In the genomic region with DNA sequence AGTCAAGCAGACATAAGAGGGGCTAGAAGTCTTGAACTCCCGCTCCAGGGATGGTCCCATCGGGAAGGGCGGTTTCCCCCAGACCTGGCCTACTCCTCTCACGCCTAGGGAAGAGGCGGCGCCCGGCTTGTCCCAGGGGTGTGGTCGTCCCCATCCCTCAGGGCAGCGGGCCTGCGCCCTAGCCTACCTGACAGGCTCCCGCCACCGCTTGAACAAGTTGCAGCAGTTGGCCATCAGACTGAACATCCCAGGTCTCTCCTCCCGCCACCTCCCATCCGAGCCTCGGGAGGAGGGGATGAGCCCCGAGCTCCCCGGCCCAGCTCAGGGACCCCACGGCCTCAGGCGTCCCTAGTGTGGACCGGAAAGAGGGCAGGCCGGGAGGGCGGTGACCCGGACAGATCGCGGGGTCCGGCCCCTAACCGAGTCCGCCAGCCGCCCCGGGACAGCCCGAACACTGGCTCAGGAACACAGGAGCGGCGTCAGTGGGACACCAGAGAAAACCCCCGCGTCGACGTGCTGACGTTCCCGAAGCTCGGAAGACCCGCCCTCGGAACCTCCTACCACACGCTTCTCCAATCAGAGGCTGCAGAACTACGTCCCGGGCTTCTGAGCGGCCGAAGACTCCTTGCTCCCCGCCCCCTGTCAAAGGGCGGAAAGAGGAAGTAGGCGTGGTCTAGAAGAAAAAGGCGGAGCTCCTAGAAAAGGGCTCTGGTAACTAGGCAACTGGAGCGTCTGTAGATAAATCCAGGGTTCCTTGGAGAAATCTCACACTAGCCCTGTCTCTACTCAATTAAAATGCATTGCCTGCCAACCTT, we compare ENCODE assay signal across 8 mouse cellular contexts. TPM values are rescaled to one million over a fixed set of nuclear protein-coding genes. Genes with fewer than 3 reads are reported as not detected.
DNase-seq lines count a peak whose midpoint lies in the region; ATAC-seq and TF ChIP-seq lines count a peak whose summit lies in the region.

A gene (minus strand): TSS at position 543 of the 815 bp plus-strand sequence.

- ATAC-seq in activated CD4-positive, CD25-positive, alpha-beta regulatory T cell, adult 4 months: peak; percentile 99

- TF ChIP-seq CTCF in cortical plate, adult 2 months (IDR thresholded peaks at IDR 0.05; ENCODE audit: extremely low read depth, insufficient read depth, low read length): no peak

- no peaks in the 10 kb centered on the region for H3K9me3 ChIP-seq in megakaryocyte, embryonic 14.5 days

- no peak within 1 kb of the TSS; the same call in 1 of the 2 replicates for H3K27ac ChIP-seq in cortical plate, adult 2 months (ENCODE audit: insufficient read depth, low read length)

- no peaks in the 10 kb centered on the region for H3K36me3 ChIP-seq in megakaryocyte, embryonic 14.5 days (replicated peaks; ENCODE audit: low read length)

- no peaks in the 10 kb centered on the region for H3K4me1 ChIP-seq in cortical plate, adult 2 months (ENCODE audit: control insufficient read depth, insufficient read depth, low read length)
- peaks cover 36% of the 10 kb centered on the region for H3K4me1 ChIP-seq in megakaryocyte, embryonic 14.5 days

- peak; percentile 86 to 93 for DNase-seq in gastrocnemius, adult 8-10 months (ENCODE audit: low spot score in 2 of 2)
- DNase-seq in hindlimb bud, embryonic 11.5 days (ENCODE audit: extremely low spot score, low read depth, low spot score): peak; percentile 83
- DNase-seq in left cerebral cortex, adult 8-10 months (ENCODE audit: low spot score in 2 of 2): peak; percentile 68 to 97
- peak; percentile 96 to 98 for DNase-seq in right cerebral cortex, postnatal 10 days (ENCODE audit: low spot score in 2 of 2)
- DNase-seq in urinary bladder, postnatal 25 days (ENCODE audit: low spot score): peak; percentile 80

- peak within 1 kb of the TSS; percentile 96 for H3K4me3 ChIP-seq in cortical plate, adult 2 months (ENCODE audit: insufficient read depth, low read length)
- H3K4me3 ChIP-seq in megakaryocyte, embryonic 14.5 days (replicated peaks): peak within 1 kb of the TSS; percentile 98

- no peaks in the 10 kb centered on the region for H3K27me3 ChIP-seq in megakaryocyte, embryonic 14.5 days (replicated peaks)

- peak; percentile 76; the same call in 1 of the 2 replicates for TF ChIP-seq POLR2A in cortical plate, adult 2 months (IDR thresholded peaks at IDR 0.05; ENCODE audit: extremely low read depth, insufficient read depth, low read length)

RNA-seq across cellular contexts. Expression of the gene that starts here (rescaled TPM):
- polyA plus RNA-seq in activated CD4-positive, CD25-positive, alpha-beta regulatory T cell, adult 4 months (2017; shearing (Covaris generic)): 1 to 10 TPM; 5.3 to 5.8 TPM
- polyA plus RNA-seq in cortical plate, adult 2 months (2012; rRNA removed): 11.4 and 13.4 TPM in 2 replicates
- 1 to 10 TPM; 2.3 to 6.2 (median 3.2) TPM for total RNA-seq in gastrocnemius, adult 8-10 months (2022)
- total RNA-seq in left cerebral cortex, adult 8-10 months (2022): 10 to 100 TPM in 3 of 4 experiments, 1 to 10 TPM in 1; 9.3 to 12.4 (median 11.1) TPM
- 1.00 TPM in 1 of 2 replicates, not detected in the other for polyA plus RNA-seq in megakaryocyte, embryonic 14.5 days (2012; ENCODE audit: insufficient read depth, low replicate concordance)
